In the genomic region with DNA sequence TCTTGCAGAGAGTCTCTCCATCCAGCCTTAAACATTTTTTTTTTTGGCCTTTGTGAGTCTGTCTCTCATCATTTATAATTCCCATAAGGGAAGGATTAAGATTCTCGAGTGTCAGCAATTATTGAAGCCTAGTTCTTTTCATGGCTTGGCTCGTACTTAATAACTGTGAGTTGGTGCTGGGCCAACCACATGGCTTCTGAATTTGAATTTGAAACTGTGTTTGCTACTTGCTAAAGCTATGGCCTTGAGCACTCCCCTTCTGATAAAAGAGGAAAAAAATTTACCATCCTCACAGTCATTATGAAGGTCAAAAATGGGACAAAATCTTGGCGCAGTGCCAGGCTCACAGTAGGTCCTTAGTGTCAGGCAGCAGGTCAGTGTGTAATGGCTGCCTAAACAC, we compare ENCODE assay signal across 13 mouse cellular contexts.
DNase-seq lines count a peak whose midpoint lies in the region; ATAC-seq and TF ChIP-seq lines count a peak whose summit lies in the region.
"Had no signal": no experiment of that assay in that cellular context is flagged by ENCODE, and none has a peak within 500 bp of the region (broad histone marks: within the 10 kb centered on the region; RNA-seq: fewer than 3 reads in every experiment).

No protein-coding gene starts in this region.

- H3K27me3 ChIP-seq in kidney, embryonic 16.5 days (ENCODE audit: insufficient read depth, low read length) = no peaks in the 10 kb centered on the region
- H3K27me3 ChIP-seq in midbrain, embryonic 13.5 days = no peaks in the 10 kb centered on the region
- no peaks in the 10 kb centered on the region for H3K27me3 ChIP-seq in midbrain, embryonic 11.5 days (ENCODE audit: control insufficient read depth, insufficient read depth, low read length)
- no peaks in the 10 kb centered on the region for H3K27me3 ChIP-seq in stomach, embryonic 15.5 days (replicated peaks)
- H3K27me3 ChIP-seq: neural tube, embryonic 12.5 days had no signal

- H3K27ac ChIP-seq in kidney, embryonic 16.5 days (ENCODE audit: low read length) = peak overlapping the region; percentile 20; the same call in 1 of the 2 replicates
- no peak overlapping the region for H3K27ac ChIP-seq in midbrain, embryonic 13.5 days
- H3K27ac ChIP-seq in midbrain, embryonic 11.5 days (ENCODE audit: low read depth, low read length) = no peak overlapping the region
- peak overlapping the region; percentile 40; the same call in 1 of the 2 replicates for H3K27ac ChIP-seq in stomach, embryonic 15.5 days
- no peak overlapping the region for H3K27ac ChIP-seq in layer of hippocampus, adult 2 months
- H3K27ac ChIP-seq: left cerebral cortex, adult 2 months; macrophage; neural tube, embryonic 12.5 days had no signal

- peaks cover 18% of the 10 kb centered on the region; the same call in 1 of the 2 replicates for H3K4me1 ChIP-seq in kidney, embryonic 16.5 days (ENCODE audit: insufficient read depth, low read length)
- peaks cover 3% of the 10 kb centered on the region; the same call in 1 of the 2 replicates for H3K4me1 ChIP-seq in midbrain, embryonic 13.5 days (replicated peaks)
- no peaks in the 10 kb centered on the region for H3K4me1 ChIP-seq in midbrain, embryonic 11.5 days (ENCODE audit: control insufficient read depth, insufficient read depth, low read length)
- no peaks in the 10 kb centered on the region for H3K4me1 ChIP-seq in stomach, embryonic 15.5 days
- H3K4me1 ChIP-seq: neural tube, embryonic 12.5 days had no signal

- TF ChIP-seq POLR2A in brain, embryonic 14.5 days (IDR thresholded peaks at IDR 0.05; ENCODE audit: borderline replicate concordance, extremely low read depth, insufficient read depth, insufficient read length, poor library complexity, severe bottlenecking) = no peak

- H3K9me3 ChIP-seq in kidney, embryonic 16.5 days (ENCODE audit: low read length) = no peaks in the 10 kb centered on the region
- no peaks in the 10 kb centered on the region for H3K9me3 ChIP-seq in midbrain, embryonic 13.5 days
- no peaks in the 10 kb centered on the region for H3K9me3 ChIP-seq in midbrain, embryonic 11.5 days (ENCODE audit: control insufficient read depth, low read length)
- no peaks in the 10 kb centered on the region for H3K9me3 ChIP-seq in stomach, embryonic 15.5 days
- H3K9me3 ChIP-seq: neural tube, embryonic 12.5 days had no signal

- H3K36me3 ChIP-seq in kidney, embryonic 16.5 days (ENCODE audit: insufficient read depth, low read length) = no peaks in the 10 kb centered on the region
- H3K36me3 ChIP-seq in midbrain, embryonic 13.5 days = no peaks in the 10 kb centered on the region
- H3K36me3 ChIP-seq in midbrain, embryonic 11.5 days (ENCODE audit: control insufficient read depth, insufficient read depth, low read length) = no peaks in the 10 kb centered on the region
- H3K36me3 ChIP-seq in stomach, embryonic 15.5 days = no peaks in the 10 kb centered on the region
- H3K36me3 ChIP-seq: neural tube, embryonic 12.5 days had no signal

- no peak for ATAC-seq in kidney, embryonic 16.5 days (ENCODE audit: low FRiP score, low TSS enrichment)
- ATAC-seq in midbrain, embryonic 13.5 days = 0 out of 2 replicates have a peak, but pooled peaks have one; percentile 53
- no peak for ATAC-seq in midbrain, embryonic 11.5 days (ENCODE audit: low FRiP score)
- peak; percentile 29; the same call in 1 of the 2 replicates for ATAC-seq in stomach, embryonic 15.5 days (ENCODE audit: insufficient read depth, low FRiP score, low read depth)
- ATAC-seq: activated CD4-positive, CD25-positive, alpha-beta regulatory T cell, adult 4 months had no signal

- H3K9ac ChIP-seq in kidney, embryonic 16.5 days (replicated peaks; ENCODE audit: low read length) = no peak overlapping the region
- no peak overlapping the region for H3K9ac ChIP-seq in midbrain, embryonic 13.5 days (replicated peaks)
- no peak overlapping the region for H3K9ac ChIP-seq in midbrain, embryonic 11.5 days (ENCODE audit: low read length)
- H3K9ac ChIP-seq in stomach, embryonic 15.5 days = no peak overlapping the region
- H3K9ac ChIP-seq: neural tube, embryonic 12.5 days had no signal

- TF ChIP-seq CTCF in brain, embryonic 14.5 days (IDR thresholded peaks at IDR 0.05; ENCODE audit: borderline replicate concordance, extremely low read depth, insufficient read depth, insufficient read length) = no peak
- no peak for TF ChIP-seq CTCF in layer of hippocampus, adult 2 months (conservative IDR thresholded peaks at IDR 0.05)

- H3K4me3 ChIP-seq in kidney, embryonic 16.5 days (ENCODE audit: low read length) = no peak overlapping the region
- H3K4me3 ChIP-seq in midbrain, embryonic 13.5 days (replicated peaks) = no peak overlapping the region
- H3K4me3 ChIP-seq in midbrain, embryonic 11.5 days (ENCODE audit: low read depth, low read length) = no peak overlapping the region
- no peak overlapping the region for H3K4me3 ChIP-seq in stomach, embryonic 15.5 days (replicated peaks)
- no peak overlapping the region for H3K4me3 ChIP-seq in layer of hippocampus, adult 2 months
- H3K4me3 ChIP-seq: left cerebral cortex, adult 2 months; neural tube, embryonic 12.5 days had no signal

- H3K4me2 ChIP-seq in kidney, embryonic 16.5 days (replicated peaks; ENCODE audit: low read depth, low read length) = no peak overlapping the region
- no peak overlapping the region for H3K4me2 ChIP-seq in midbrain, embryonic 13.5 days (replicated peaks)
- H3K4me2 ChIP-seq in midbrain, embryonic 11.5 days = no peak overlapping the region
- no peak overlapping the region for H3K4me2 ChIP-seq in stomach, embryonic 15.5 days
- H3K4me2 ChIP-seq: neural tube, embryonic 12.5 days had no signal

- no peak for DNase-seq in kidney, postnatal 14 days
- no peak for DNase-seq in midbrain, embryonic 11.5 days (ENCODE audit: low spot score, missing footprints)
- DNase-seq in brain, embryonic 14.5 days (ENCODE audit: low read depth) = peak; percentile 88
- DNase-seq in layer of hippocampus, adult 2 months (ENCODE audit: low spot score in 2 of 2) = no peak
- DNase-seq: gastrocnemius, postnatal 14 days; thymus, postnatal 14 days had no signal

- 65% methylated on average over 3 of the region's 3 CpGs for WGBS in kidney, embryonic 16.5 days
- 43% methylated on average over 3 of the region's 3 CpGs for WGBS in midbrain, embryonic 13.5 days
- 54% methylated on average over 3 of the region's 3 CpGs for WGBS in midbrain, embryonic 11.5 days
- WGBS in stomach, embryonic 15.5 days = 46% methylated on average over 3 of the region's 3 CpGs

Comparison
In these comparisons a context has a peak if more than half of its experiments do, and no peak if none do; other contexts are left out.
1. ATAC-seq: peak in midbrain, embryonic 13.5 days (single experiment) and stomach, embryonic 15.5 days (single experiment); none in kidney, embryonic 16.5 days (single experiment) and midbrain, embryonic 11.5 days (single experiment).
2. H3K27ac ChIP-seq: peak in kidney, embryonic 16.5 days (single experiment) and stomach, embryonic 15.5 days (single experiment); none in midbrain, embryonic 13.5 days (single experiment), midbrain, embryonic 11.5 days (single experiment) and layer of hippocampus, adult 2 months (single experiment).